Mouse (Mus musculus): ENCODE measurements around the gene Spata45. TPM values are rescaled to one million over a fixed set of nuclear protein-coding genes. Genes with fewer than 3 reads are reported as not detected.

Gene Spata45
- total RNA-seq, 2 experiments from 2014 or later: not detected

- no peak for DNase-seq (ENCODE audit: low spot score)
- intact Hi-C loops (cut with DNase I): no loop called here
Measured at GRCm38 (mm10) chr1:191073001-191073400, 36.6 kb downstream of the Spata45 start.

GRCm38 (mm10) chr1:191073486-191073885 is 37.0 kb downstream of the Spata45 start:
- no peak for DNase-seq (ENCODE audit: low spot score)
- intact Hi-C loops (cut with DNase I): no loop called here

- no peak for DNase-seq (ENCODE audit: low spot score)
- intact Hi-C loops (cut with DNase I): loop anchor here (2.0 to 5.0 kb wide), 2 partner anchors 52 to 131 kb away; no protein-coding TSS in a partner anchor
Measured at GRCm38 (mm10) chr1:191075199-191075883, 38.9 kb downstream of the Spata45 start.

GRCm38 (mm10) chr1:191083230-191083629 is 46.8 kb downstream of the Spata45 start:
- no peak for DNase-seq (ENCODE audit: low spot score)
- intact Hi-C loops (cut with DNase I): no loop called here

GRCm38 (mm10) chr1:191084951-191085559 is 48.6 kb downstream of the Spata45 start:
- no peak for DNase-seq (ENCODE audit: low spot score)
- intact Hi-C loops (cut with DNase I): no loop called here

- intact Hi-C loops (cut with DNase I): no loop called here
- no peak for DNase-seq (ENCODE audit: low spot score)
Measured at GRCm38 (mm10) chr1:191085597-191085996, 49.2 kb downstream of the Spata45 start.

GRCm38 (mm10) chr1:191086304-191086878 is 50.0 kb downstream of the Spata45 start:
- intact Hi-C loops (cut with DNase I): no loop called here
- DNase-seq (ENCODE audit: low spot score): no peak

- no peak for DNase-seq (ENCODE audit: low spot score)
- intact Hi-C loops (cut with DNase I): no loop called here
Measured at GRCm38 (mm10) chr1:191086960-191087359, 50.5 kb downstream of the Spata45 start.

GRCm38 (mm10) chr1:191087955-191088354 is 51.5 kb downstream of the Spata45 start:
- intact Hi-C loops (cut with DNase I): no loop called here
- no peak for DNase-seq (ENCODE audit: low spot score)

GRCm38 (mm10) chr1:191089355-191089754 is 52.9 kb downstream of the Spata45 start:
- DNase-seq (ENCODE audit: low spot score): no peak
- intact Hi-C loops (cut with DNase I): no loop called here

GRCm38 (mm10) chr1:191092050-191092449 is 55.6 kb downstream of the Spata45 start:
- DNase-seq (ENCODE audit: low spot score): no peak
- intact Hi-C loops (cut with DNase I): no loop called here

Other genes starting within 250 kb of the Spata45 start
- 10 to 100 TPM; 16.6 to 16.9 TPM for gene Rps6kc1, start 124.9 kb upstream of the Spata45 start, total RNA-seq (2021)
- gene Angel2, start 111.5 kb upstream of the Spata45 start, total RNA-seq (2021): 10 to 100 TPM; 26.6 to 28.3 TPM
- under 1 TPM; 0.62 to 0.64 TPM for gene Vash2, start 57.3 kb upstream of the Spata45 start, total RNA-seq (2021)
- 1 to 10 TPM; 5.3 to 5.5 TPM for gene Flvcr1, start 10.5 kb upstream of the Spata45 start, total RNA-seq (2021)
- 10 to 100 TPM; 13.2 to 16.9 TPM for gene Tatdn3, start 26.3 kb downstream of the Spata45 start, total RNA-seq (2021)
- under 1 TPM; 0.16 to 0.22 TPM for gene Nsl1, start 26.4 kb downstream of the Spata45 start, total RNA-seq (2021)
- gene Batf3, start 61.2 kb downstream of the Spata45 start, total RNA-seq (2021): under 1 TPM; 0.83 to 0.89 TPM
- not detected for gene Fam71a, start 128.2 kb downstream of the Spata45 start, total RNA-seq (2021)
- 1 to 10 TPM; 4.9 to 6.0 TPM for gene Atf3, start 181.4 kb downstream of the Spata45 start, total RNA-seq (2021)